Mouse (Mus musculus): ENCODE results near the gene Ntrk2.
A peak's percentile ranks its signal among the peaks of the same experiment; 100 is the strongest.

Ntrk2 gene

DNA sequence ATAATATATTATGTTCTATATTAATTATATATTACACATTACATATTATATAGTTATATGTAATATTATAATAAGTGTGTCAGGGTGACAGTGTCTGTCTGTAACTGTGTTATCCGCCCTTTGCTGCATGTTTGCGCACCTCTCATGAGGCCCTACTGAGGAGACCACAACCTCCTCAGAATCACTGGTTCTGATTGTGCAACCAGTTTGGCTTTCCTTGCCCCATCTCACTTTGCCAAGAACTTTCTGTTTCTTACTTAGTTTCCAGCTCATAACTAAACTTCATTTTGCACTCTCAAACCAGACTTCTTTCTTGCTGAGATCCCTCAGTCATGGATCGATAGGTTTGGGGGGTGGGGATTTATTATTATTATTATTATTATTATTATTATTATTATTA is 120.8 kb downstream of the Ntrk2 start:
- DNase-seq = no peak

DNA sequence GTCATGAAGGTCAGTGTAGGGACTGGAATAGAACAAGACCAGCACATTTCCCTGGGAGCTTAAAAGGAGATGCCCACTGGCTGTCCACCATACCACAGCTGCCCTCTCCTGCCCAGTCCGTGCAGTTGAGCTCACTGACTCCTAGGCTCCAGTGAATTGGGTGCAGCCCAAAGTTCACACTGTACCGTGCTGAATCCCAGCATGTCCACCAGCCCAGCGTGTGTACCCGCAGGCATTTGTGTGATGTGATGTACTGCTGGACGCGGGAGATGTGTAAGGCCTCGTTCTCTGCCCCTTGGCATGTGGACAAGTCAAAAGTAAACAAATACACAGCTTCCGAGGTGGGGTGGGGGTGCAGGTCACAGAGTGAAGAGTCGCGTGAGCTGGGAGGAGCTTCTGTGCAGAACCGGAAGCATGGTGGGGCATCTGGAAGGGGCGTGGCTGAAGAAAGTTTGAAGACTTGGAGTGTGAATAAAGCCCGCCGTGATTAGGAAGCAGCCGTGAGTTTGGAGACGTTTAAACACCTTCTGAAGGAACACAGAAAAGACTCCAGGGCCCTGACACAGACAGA is 121.4 kb downstream of the Ntrk2 start:
- DNase-seq = no peak

DNA sequence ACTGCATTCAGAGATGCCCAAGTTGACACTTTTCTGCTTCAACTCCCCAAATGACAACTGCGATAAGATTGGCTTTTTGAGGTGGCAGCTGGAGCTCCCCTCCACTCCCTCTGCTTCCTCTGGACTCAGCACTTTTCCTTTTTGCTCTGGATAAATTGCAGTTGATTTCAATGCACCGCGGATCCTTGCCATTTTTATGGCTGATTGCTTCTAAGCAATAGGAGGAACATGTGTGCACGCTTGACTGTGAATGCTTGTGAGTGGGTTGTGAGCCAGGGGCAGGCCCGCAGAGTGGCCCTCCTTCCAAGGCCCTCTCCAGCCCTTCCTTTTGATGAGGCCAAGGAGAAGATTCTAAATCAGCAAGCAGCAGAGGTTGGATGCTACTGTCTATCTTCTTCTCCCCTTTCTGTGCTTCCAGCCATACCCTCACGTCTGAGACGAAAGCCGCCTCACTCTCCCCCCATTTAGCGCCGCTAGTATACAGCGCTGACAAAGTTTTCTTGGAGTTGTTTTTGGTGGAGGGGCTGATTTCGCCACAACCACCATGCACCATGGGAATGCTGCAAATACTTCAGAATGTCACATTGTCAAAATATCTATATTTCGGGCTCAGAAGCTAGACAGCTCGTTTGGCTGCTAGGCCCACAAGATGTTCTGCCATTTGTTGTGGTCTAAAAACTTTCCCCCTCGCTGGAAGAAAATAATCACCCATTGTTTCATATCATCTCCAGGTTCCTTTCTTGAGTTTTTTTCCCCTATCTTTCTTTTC is 122.5 kb downstream of the Ntrk2 start:
- no peak for DNase-seq

DNA sequence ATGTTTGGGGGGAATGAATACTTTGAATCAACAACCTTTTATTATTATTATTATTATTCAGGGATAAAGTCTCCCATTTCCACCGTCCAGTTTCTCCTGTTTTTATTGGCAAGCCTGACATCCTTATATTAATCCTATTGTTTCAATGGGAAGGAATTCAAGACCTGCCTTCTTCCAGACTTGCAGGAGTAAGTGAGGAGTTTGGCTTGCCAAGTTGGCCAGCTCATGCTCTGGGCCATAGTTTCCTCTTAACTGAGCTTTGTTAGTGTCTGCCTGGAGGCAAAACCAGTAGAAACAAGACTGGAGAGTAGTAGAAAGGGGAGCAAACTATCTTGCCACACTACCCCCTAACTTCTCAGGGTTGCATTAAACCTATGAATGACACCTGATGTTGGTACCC is 123.8 kb downstream of the Ntrk2 start:
- DNase-seq = no peak

DNA sequence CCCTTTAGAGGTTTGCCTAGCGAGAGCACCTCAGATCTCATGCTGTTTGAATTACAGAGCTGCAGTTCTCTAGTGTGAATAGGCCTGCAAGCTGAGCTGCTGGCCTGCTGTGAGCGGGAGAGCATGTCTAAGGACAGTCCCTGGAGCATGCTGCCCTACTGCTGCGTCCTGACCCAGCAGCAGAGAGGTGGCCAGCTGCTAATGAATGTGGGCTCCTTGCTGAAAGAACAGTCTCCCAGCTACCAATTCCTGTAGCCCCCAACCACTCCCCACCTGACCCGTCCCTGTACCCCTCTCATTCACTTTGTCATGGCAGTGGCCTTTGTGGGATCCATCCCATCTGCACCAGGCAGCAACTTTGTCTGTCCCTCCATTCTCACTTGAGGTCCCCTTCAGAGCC is 126.8 kb downstream of the Ntrk2 start:
- peak in 1 of 2 experiments; percentile 34 for DNase-seq

DNA sequence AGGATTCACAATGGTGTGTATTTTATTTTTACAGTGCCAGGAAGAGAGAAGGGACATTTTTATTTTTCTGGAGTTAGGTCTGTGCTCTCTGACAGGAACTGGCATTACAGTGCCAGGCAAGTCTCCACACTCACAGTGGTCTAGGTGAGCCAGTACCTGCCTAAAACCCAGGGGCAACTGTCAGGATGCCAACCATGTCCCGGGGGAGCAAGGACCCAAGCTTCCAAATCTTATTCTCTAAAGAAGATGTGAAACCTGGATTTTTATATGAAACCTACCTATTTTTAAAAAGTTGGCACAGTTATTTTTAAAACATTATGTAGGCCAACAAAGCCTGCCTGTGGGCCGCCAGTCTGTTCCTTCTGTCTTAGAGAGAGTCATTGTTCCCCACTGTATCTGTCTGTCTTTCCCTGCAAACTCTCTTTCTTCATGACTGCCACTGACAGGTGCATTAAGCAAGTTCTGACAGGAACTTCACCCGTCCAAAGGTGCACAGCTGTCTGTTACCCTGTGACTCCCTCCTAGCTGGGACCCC is 128.3 kb downstream of the Ntrk2 start:
- DNase-seq = peak in 1 of 2 experiments; percentile 43

DNA sequence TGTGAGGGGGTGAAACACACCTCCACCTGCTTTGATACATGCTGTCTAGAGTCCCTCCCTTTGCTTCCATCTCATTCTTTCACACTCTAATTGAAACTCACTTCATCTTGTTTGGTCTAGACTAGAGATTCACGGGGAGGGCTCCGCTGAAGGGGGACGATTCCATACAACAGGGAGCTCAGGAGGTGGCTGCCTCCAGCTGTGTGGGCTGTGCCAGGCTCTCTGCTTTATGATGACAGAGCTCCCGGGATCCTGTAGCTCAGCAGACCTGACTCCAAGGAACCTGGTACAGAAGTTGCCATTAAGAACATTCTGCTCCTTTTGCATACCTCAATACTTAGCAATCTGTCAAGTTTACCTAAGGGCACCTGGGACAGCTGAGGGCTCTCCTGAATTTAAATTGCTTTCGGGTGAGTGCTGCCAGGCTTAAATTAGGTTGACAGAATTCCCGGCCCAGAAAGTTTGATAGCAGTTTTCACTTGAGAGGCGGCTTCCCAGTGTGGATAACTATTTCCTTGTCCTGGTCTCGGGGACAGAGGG is 129.7 kb downstream of the Ntrk2 start:
- DNase-seq = no peak

DNA sequence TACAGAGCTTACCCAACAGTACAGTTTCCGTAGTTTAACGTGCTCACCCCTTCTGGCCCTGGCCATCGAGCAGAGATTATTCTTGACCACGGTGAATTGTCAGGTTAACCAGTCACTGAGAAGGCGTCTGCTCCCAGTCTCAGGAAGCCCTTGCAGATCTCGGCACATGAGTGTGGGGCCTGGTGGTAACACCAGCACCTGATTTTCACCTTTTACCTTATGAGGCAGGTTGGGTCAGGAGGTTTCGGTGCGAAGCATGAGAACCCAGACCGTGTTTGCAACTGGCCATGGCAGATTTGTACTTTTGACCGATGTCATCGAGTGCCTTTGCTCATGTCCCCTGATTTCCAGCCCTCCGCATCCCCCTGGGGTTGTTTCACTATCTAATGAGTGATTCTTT is 131.5 kb downstream of the Ntrk2 start:
- DNase-seq = no peak

DNA sequence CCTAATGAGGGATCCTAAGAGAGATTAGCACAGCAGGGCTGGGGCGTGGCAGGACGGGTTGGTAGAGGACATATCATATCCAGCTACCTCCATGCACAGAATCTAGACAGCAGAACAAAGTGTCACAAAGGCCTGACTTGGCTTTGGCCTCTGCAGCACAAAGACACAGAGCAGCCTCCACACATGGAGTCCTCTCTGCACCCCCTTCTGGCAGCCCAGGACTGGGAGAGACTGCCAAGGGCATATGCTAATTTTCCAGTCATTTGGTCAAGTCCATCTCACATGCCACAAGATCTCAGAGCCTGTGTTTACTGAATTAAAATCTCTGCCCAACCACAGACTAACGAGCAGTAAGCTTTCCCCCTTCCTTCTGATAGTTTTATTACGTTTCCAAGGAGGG is 132.1 kb downstream of the Ntrk2 start:
- DNase-seq = peak; percentile 86 to 93

DNA sequence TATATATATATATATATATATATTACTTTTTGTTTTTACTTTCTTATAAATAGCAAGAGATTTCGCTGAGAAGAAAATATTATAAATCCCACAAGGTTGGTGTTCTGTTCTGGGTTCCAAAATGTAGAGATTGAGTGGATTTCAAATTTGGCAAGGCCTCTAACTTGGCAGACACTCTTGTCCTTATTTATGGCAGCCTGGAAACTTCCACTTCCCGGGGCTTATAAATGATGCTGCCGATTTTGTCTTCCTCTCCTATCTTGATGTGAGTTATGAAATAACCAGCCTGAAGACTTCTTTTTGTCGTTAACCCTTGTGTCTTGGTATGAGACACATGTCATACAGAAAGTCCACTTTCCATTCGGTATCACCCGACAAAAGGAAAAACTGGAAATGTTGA is 133.8 kb downstream of the Ntrk2 start:
- peak in 1 of 2 experiments; percentile 59 for DNase-seq

DNA sequence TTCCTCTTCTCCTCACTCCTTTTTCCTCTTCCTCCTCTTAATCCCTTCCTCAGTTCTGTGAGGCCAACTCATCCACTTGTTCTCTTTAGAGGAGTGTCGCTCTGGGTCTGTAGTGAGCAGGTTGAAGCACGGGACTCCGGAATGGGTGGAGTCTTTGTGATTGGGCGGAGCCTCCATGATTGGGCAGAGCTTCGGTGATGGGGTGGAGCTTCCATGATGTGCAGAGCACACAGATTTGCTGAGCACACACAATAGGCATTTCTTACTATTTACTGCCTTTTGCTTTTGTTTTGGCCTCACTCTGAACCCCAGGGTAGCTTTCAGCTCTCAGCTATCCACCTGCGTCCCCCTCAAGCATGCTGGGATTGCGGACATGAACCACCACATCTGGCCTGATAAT is 134.4 kb downstream of the Ntrk2 start:
- DNase-seq = no peak

DNA sequence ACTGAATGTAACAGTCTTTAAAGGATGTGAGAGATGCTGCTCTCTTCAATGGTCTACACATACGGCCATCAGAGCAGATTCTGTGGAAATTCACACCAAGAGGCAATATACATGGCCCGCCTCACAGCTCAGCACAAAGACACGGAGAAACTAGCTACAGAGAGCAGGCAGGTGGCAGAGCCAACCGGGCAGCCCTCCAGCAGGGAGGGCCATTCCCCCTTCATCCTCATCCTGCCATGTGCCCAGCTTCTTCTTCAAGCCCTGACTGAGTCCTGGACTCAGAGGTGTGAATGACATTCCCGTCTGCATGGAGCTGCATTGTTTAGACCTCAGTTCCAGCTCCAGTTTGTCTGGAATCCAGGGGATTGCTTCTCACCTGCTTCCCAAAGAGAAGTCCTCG is 139.4 kb downstream of the Ntrk2 start:
- DNase-seq = peak; percentile 69 to 74

DNA sequence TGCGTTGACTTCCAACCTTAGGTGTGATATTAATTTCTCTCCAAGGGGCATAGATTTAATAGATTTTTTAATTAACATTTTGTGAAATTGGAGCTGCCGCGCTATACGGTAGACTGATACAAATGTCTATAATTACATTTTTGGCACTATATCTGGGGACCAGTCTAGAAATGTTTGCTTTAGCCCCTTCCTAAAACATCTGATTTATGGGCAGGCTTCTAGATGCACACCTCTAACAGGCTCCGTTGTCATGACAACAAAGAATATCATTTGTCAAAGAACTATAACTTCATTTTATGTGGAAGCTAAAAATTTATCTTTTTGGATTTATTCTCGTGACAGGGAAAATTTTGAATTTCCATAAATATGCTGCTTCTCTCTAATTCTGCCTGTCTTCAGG is 140.2 kb downstream of the Ntrk2 start:
- DNase-seq = no peak

DNA sequence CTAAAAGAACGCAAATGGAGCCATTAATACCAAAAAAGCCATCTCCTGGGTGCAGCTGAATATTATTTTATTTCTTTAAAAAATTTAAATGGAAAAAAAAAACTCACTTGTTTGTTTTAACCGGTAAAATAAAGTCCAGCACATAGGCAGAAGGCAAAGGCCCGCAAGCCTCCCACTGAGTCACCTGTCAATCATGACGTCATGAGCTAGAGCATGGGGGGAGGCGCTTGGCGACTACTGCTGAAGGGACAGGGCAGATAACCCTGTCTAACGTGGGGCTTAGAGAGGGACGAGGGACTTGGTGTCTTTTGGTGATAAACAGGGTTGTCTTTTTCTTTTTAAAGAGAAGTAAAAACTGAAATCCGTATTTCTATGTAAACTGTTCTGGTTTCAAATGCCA is 140.7 kb downstream of the Ntrk2 start:
- DNase-seq = no peak

DNA sequence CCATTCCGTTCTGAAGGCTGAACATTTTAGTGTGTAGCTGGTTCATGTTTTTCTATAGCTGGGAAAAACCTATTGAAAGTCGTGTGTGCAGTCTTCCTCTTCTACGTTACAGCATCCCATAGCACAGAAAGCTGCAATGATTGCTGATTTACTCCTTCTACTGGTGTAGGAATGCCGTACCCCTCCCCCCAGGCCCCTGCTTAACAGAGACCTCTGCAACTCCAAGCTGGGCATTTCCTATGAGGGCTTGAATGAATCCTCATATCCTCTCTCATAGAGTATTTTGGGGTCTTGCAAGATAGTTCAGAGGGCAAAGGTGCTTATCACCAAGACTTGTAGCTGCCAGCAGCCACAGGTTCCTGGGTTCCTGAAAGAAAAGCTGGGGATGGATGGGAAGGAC is 148.0 kb downstream of the Ntrk2 start:
- DNase-seq = no peak

DNA sequence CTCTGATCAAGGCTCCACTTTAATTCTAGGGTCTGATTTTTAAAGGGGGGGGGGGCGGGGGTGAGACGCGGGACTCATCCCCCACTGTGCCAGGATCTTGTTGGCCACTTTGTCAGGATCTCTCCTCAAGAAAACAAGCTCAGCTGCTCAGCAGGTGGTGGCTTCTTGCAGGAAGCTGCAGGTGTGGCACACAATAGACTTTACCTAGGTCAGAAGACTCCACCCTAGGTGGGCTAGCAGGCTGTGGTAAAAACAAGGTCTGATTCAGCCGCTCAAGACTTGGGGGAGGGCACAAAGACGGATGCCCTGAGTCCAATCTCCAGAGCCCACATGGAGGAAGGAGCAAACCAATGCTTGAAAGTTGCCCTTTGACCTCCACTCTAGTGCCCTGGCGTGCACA is 148.4 kb downstream of the Ntrk2 start:
- no peak for DNase-seq

DNA sequence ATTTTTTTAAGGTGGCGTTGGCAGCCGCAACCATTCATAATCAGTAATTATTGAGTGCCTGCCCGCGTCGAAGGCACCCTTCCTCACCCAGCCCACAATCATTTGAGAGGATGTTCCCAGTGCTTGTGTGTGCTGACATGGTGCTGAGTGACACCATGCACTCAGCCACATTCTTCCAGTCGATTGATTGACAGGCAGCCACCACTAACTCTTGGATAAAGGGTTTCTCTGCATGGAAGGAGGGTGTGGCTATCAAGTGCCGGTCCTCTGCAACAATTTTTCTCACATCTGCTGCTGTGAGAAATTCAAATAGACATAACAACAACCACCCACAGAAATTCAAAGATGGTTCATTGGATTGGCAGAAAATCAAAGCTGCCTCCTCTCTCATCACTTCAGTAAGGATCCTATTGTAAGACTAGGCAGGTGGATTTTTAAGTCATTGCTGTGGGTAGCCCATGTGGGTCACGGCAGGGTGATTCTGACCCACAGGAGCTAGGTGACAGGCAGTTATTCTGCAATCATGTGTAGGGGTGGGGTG is 148.9 kb downstream of the Ntrk2 start:
- no peak for DNase-seq

DNA sequence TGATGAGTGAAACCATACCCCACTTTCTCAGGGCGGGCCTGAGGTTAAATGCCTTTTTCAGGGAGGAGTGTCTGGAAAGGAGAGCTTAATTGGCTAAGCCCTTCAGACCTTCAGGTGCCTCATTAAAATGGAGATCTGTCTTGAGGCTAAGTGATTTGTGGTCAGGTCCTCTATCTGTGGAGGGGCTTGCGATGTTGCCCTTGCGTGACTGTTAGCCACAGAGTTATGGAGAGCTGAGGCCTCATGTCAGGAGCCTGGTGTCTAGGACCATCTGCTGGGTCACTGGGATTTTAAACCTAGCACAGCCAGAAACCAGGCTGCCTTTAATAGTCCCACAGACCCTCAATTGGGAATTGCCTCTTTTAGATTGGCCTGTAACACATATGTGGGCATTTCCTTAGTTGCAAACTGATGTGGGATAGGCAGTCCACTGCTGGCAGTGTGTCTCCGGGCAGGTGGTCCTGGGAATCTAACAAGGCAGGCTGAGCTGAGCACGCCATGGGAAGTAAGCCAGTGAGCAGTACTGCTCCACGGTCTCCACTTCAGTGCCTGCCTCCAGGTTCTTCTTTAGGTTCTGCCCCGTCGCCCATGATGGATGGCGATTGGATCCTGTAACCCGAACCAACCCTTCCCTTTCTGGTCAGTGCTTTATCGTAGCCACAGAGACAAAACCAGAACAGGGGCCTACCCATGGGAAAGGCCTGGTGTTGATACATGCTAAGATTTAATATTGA is 152.0 kb downstream of the Ntrk2 start:
- DNase-seq = no peak

DNA sequence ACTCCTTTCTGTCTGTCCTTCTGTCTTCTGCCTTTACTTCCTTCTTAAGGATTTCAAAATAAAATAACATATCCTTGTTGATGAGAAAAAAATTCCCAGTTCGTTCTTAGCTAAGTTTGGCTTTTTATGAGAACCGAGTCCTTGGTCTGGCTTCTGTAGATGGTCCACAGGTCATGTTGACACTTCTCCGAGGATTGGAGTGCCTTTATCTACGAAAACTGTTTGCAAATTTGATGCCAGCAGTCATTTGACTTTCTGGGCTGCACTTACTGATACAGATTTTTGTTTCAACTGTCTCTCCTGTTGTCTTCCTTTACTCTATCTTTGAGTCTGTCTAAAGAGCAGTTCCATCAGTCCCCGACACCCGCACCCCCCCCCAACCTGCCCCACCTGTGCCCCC is 154.0 kb downstream of the Ntrk2 start:
- DNase-seq = no peak

DNA sequence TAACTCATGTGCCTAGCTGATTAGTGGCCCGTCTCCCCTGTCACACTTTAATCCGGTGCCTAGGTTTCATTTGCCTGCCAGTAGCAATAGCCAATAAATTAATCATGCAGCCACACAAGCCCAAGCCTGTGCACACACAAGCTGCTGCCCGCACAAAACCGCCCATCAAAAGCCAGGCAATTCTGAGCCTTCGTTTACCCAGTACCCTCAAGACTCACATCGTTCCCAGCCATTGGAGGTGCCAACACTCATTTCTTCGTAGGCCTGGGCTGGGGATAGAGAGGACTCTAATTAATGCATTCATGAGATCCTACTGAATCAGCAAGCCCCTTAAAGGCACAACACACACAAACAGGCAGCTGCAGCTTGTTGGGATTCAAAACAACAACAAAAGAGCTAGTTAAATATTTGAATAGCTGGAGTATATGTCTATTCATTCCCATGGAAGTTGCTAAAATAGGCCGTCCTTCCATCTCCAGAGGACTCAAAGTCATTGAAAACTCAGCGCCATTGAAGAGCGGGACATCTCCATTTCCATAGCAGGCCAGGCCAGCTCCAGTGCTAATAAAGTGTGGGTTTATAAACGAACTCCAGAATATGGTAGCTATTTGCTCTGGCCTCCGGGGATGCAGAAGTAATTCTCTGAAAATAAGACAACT is 158.5 kb downstream of the Ntrk2 start:
- DNase-seq = no peak

DNA sequence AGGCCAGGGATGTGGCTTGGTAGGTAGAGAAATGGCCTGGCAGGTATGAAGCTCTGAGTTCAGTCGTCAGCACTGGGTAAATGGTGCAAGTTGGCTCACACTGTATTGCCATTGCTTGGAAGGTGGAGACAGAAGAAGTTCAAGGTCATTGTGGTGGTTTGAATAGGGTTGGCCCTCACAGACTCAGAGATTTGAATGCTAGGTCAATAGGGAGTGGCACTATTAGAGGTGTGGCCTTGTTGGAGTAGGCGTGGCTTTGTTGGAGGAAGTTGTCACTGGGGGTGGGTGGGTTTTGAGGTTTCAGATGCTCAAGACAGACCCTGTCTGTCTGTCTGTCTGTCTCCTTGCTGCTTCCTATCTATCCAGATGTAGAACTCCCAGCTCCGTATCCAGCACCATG is 159.5 kb downstream of the Ntrk2 start:
- no peak for DNase-seq

DNA sequence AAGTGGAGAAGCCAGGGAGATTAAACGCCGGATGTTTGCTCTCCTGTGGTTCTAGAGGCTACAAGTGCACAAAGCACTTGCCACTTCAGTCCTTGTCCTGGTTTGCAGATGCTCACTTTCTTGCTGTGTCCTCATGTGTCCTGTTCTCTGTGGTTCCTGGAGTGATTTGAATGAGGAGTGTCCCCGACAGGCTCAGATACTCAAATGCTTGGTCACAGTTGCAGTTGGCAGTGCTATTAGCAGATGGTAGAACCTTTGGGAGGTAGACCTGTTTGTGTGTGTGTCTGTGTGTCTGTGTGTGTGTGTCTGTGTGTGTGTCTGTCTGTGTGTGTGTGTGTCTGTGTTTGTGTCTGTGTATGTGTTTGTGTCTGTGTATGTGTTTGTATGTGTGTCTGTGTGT is 160.1 kb downstream of the Ntrk2 start:
- DNase-seq = no peak

DNA sequence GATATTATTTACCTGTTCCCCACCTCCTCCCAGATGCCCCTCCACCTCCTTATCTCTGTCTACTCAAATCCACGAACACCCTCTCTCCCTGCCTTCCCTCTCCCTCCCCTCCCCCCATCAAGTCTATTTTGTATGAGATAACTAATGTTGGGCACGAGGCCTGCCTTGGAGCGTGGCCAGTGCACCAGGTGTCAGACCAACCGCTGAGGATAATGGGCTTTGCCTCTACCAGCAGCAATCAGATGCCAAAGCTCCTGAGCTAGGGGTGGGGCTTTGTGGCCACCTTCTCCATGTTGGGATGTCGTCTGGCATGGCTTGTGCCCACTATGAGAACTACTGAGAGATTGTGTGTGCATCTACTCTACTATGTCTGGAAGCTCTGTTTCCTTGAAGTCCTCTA is 161.8 kb downstream of the Ntrk2 start:
- DNase-seq = peak; percentile 81 to 82
